8 mouse cellular contexts compared by ENCODE assay signal in genomic region chr1:136234595-136235092, GRCm38 (mm10). TPM values are rescaled to one million over a fixed set of nuclear protein-coding genes. Genes with fewer than 3 reads are reported as not detected.
DNase-seq lines count a peak whose midpoint lies in the region; ATAC-seq and TF ChIP-seq lines count a peak whose summit lies in the region.

No protein-coding gene starts in this region.

- peaks cover 36% of the 10 kb centered on the region for H3K4me1 ChIP-seq in heart, embryonic 13.5 days
- H3K4me1 ChIP-seq in MEL (ENCODE audit: control insufficient read depth in 1 of 2, insufficient read depth in 2 of 2, low read length in 2 of 2): peaks cover 0 to 6% of the 10 kb centered on the region in 2 experiments; a peak in 2 of 4 replicates
- peaks cover 24% of the 10 kb centered on the region for H3K4me1 ChIP-seq in hindbrain, embryonic 14.5 days (replicated peaks; ENCODE audit: control insufficient read depth, insufficient read depth, low read length)
- H3K4me1 ChIP-seq in midbrain, embryonic 12.5 days: peaks cover 42% of the 10 kb centered on the region

- H3K27me3 ChIP-seq in heart, embryonic 13.5 days (replicated peaks): peaks cover 64% of the 10 kb centered on the region
- no peaks in the 10 kb centered on the region for H3K27me3 ChIP-seq in MEL (ENCODE audit: control insufficient read depth in 1 of 2, insufficient read depth in 2 of 2, low read length in 2 of 2)
- 0 out of 2 replicates have a peak, but pooled peaks cover 7% of the 10 kb centered on the region for H3K27me3 ChIP-seq in hindbrain, embryonic 14.5 days (ENCODE audit: control insufficient read depth, insufficient read depth, low read length)
- peaks cover 68% of the 10 kb centered on the region for H3K27me3 ChIP-seq in midbrain, embryonic 12.5 days

- no peak overlapping the region for H3K27ac ChIP-seq in heart, embryonic 13.5 days (replicated peaks)
- peak overlapping the region; percentile 50 for H3K27ac ChIP-seq in MEL (ENCODE audit: control insufficient read depth, low read depth, low read length)
- no peak overlapping the region for H3K27ac ChIP-seq in hindbrain, embryonic 14.5 days
- peak overlapping the region; percentile 35; the same call in 1 of the 2 replicates for H3K27ac ChIP-seq in midbrain, embryonic 12.5 days (replicated peaks)

- peak in 1 of 3 experiments; percentile 47; a peak in 1 of 6 replicates for TF ChIP-seq CTCF in MEL (IDR thresholded peaks at IDR 0.05 in 2 of 3, conservative IDR thresholded peaks at IDR 0.05 in 1 of 3; ENCODE audit: control insufficient read depth in 1 of 3, insufficient read depth in 1 of 3, low read depth in 2 of 3, low read length in 3 of 3, poor library complexity in 1 of 3, severe bottlenecking in 1 of 3)

- TF ChIP-seq RAD21 in MEL (IDR thresholded peaks at IDR 0.05; ENCODE audit: low read depth, low read length): no peak

- TF ChIP-seq EP300 in MEL (IDR thresholded peaks at IDR 0.05; ENCODE audit: low read depth in 1 of 2, low read length in 2 of 2): no peak

- TF ChIP-seq POLR2A in MEL (IDR thresholded peaks at IDR 0.05; ENCODE audit: control insufficient read depth in 1 of 2, insufficient read depth in 1 of 2, low read depth in 1 of 2, low read length in 2 of 2, poor library complexity in 1 of 2): no peak; a peak in 2 of 4 replicates

- no peaks in the 10 kb centered on the region for H3K9me3 ChIP-seq in heart, embryonic 13.5 days
- H3K9me3 ChIP-seq in MEL (replicated peaks; ENCODE audit: insufficient read depth, low read length): no peaks in the 10 kb centered on the region
- no peaks in the 10 kb centered on the region for H3K9me3 ChIP-seq in hindbrain, embryonic 14.5 days (ENCODE audit: control insufficient read depth, low read length)
- no peaks in the 10 kb centered on the region for H3K9me3 ChIP-seq in midbrain, embryonic 12.5 days

- H3K79me2 ChIP-seq in MEL (ENCODE audit: control insufficient read depth, insufficient read depth, low read length, poor library complexity): no peaks in the 10 kb centered on the region

- 6% methylated on average over 9 of the region's 9 CpGs for WGBS in heart, embryonic 13.5 days
- WGBS in hindbrain, embryonic 14.5 days: 3% methylated on average over 9 of the region's 9 CpGs
- 1% methylated on average over 9 of the region's 9 CpGs for WGBS in midbrain, embryonic 12.5 days

- no peak for DNase-seq in heart, postnatal 10 days
- DNase-seq in MEL (ENCODE audit: low read depth, low spot score): peak; percentile 83
- no peak for DNase-seq in hindbrain, embryonic 14.5 days (ENCODE audit: low spot score)
- DNase-seq in right cerebral cortex, postnatal 14 days: no peak
- no peak for DNase-seq in cerebellum, postnatal 4 days (ENCODE audit: low spot score in 2 of 2)

- no peak for ATAC-seq in heart, embryonic 13.5 days (ENCODE audit: extremely low read depth, insufficient number of reproducible peaks, low FRiP score, low TSS enrichment)
- ATAC-seq in hindbrain, embryonic 14.5 days (ENCODE audit: low FRiP score): peak; percentile 13; the same call in 1 of the 2 replicates
- ATAC-seq in midbrain, embryonic 12.5 days (ENCODE audit: low FRiP score, low read depth): peak; percentile 25
- no peak; the same call in 1 of the 2 replicates for ATAC-seq in monocyte, adult 5-6 weeks (replicated peaks; ENCODE audit: insufficient number of reproducible peaks, low FRiP score, low TSS enrichment, poor library complexity, severe bottlenecking)

- H3K36me3 ChIP-seq in heart, embryonic 13.5 days: no peaks in the 10 kb centered on the region
- peaks cover 0 to 3% of the 10 kb centered on the region in 2 experiments; a peak in 2 of 4 replicates for H3K36me3 ChIP-seq in MEL (ENCODE audit: control insufficient read depth in 1 of 2, insufficient read depth in 2 of 2, low read length in 2 of 2)
- H3K36me3 ChIP-seq in hindbrain, embryonic 14.5 days (replicated peaks; ENCODE audit: control insufficient read depth, insufficient read depth): no peaks in the 10 kb centered on the region
- H3K36me3 ChIP-seq in midbrain, embryonic 12.5 days: no peaks in the 10 kb centered on the region

- peak overlapping the region; percentile 91 for H3K4me2 ChIP-seq in heart, embryonic 13.5 days
- H3K4me2 ChIP-seq in hindbrain, embryonic 14.5 days (replicated peaks): peak overlapping the region; percentile 63
- peak overlapping the region; percentile 76 for H3K4me2 ChIP-seq in midbrain, embryonic 12.5 days (replicated peaks)

- peak overlapping the region; percentile 66 for H3K4me3 ChIP-seq in heart, embryonic 13.5 days
- H3K4me3 ChIP-seq in MEL (ENCODE audit: control insufficient read depth in 1 of 2, insufficient read depth in 1 of 2, low read depth in 2 of 2, low read length in 2 of 2): peak overlapping the region; percentile 58 to 77
- peak overlapping the region; percentile 48 for H3K4me3 ChIP-seq in hindbrain, embryonic 14.5 days (replicated peaks; ENCODE audit: low read length)
- H3K4me3 ChIP-seq in midbrain, embryonic 12.5 days: peak overlapping the region; percentile 61

- peak overlapping the region; percentile 78 for H3K9ac ChIP-seq in heart, embryonic 13.5 days
- peak overlapping the region; percentile 74 for H3K9ac ChIP-seq in MEL (ENCODE audit: control insufficient read depth, low read depth, low read length, poor library complexity, severe bottlenecking)
- peak overlapping the region; percentile 57 for H3K9ac ChIP-seq in hindbrain, embryonic 14.5 days
- peak overlapping the region; percentile 70 for H3K9ac ChIP-seq in midbrain, embryonic 12.5 days (replicated peaks)

- intact Hi-C loops in heart, postnatal 10 days (cut with DNase I): no loop called here

TF ChIP-seq in MEL, 35 proteins besides CTCF, POLR2A, EP300 and RAD21:
- TF ChIP-seq SIN3A (IDR thresholded peaks at IDR 0.05; ENCODE audit: low read length) (peak; percentile 20; the same call in 1 of the 2 replicates), KAT2A (conservative IDR thresholded peaks at IDR 0.05; ENCODE audit: low read depth, low read length) (no peak), MAX (IDR thresholded peaks at IDR 0.05; ENCODE audit: low read length) (0 out of 2 replicates have a peak, but pooled peaks have one; percentile 14), ZKSCAN1 (IDR thresholded peaks at IDR 0.05; ENCODE audit: low read depth, low read length) (no peak), MXI1 (IDR thresholded peaks at IDR 0.05; ENCODE audit: low read depth, low read length) (no peak), MYC (IDR thresholded peaks at IDR 0.05; ENCODE audit: low read depth, low read length) (0 out of 2 replicates have a peak, but pooled peaks have one; percentile 24), GABPA (IDR thresholded peaks at IDR 0.05; ENCODE audit: low read depth, low read length) (no peak), ELF1 (IDR thresholded peaks at IDR 0.05; ENCODE audit: low read depth, low read length) (no peak)

RNA-seq across cellular contexts. Expression of gene Inava, which starts 0.6 kb away (rescaled TPM):
- polyA plus RNA-seq in heart, embryonic 13.5 days (2015; fragmentation: Nextera tagmentation; extraction: Ambion mirVana): 1.3 and 1.4 TPM in 2 replicates
- under 1 TPM in 1 of 2 experiments, not detected in 1; 0.14 TPM for total RNA-seq in heart, postnatal 10 days (2021)
- 0.12 and 0.13 TPM in 2 replicates for total RNA-seq in MEL (2012; rRNA removed)
- under 1 TPM in 1 of 2 experiments, not detected in 1; 0.65 TPM for polyA plus RNA-seq in MEL (2012; ENCODE audit: insufficient read depth in 1 of 2, insufficient read length in 2 of 2, low read depth in 1 of 2, low replicate concordance in 2 of 2, missing spikeins in 1 of 2)
- 2.6 and 2.8 TPM in 2 replicates for polyA plus RNA-seq in hindbrain, embryonic 14.5 days (2014; fragmentation: Nextera tagmentation; extraction: Ambion mirVana)
- 10.9 and 13.9 TPM in 2 replicates for polyA plus RNA-seq in midbrain, embryonic 12.5 days (2016; fragmentation: Nextera tagmentation; extraction: Ambion mirVana)
- total RNA-seq in monocyte, adult 5-6 weeks (2017): not detected in 3 replicates

RNA-seq across cellular contexts. Expression of gene Mroh3, which starts 22.0 kb away (rescaled TPM):
- polyA plus RNA-seq in heart, embryonic 13.5 days (2015; fragmentation: Nextera tagmentation; extraction: Ambion mirVana): not detected in 2 replicates
- total RNA-seq in heart, postnatal 10 days (2021): not detected
- not detected in 2 replicates for total RNA-seq in MEL (2012; rRNA removed)
- not detected for polyA plus RNA-seq in MEL (2012; ENCODE audit: insufficient read depth in 1 of 2, insufficient read length in 2 of 2, low read depth in 1 of 2, low replicate concordance in 2 of 2, missing spikeins in 1 of 2)
- polyA plus RNA-seq in hindbrain, embryonic 14.5 days (2014; fragmentation: Nextera tagmentation; extraction: Ambion mirVana): not detected in 2 replicates
- 0.38 and 0.43 TPM in 2 replicates for polyA plus RNA-seq in midbrain, embryonic 12.5 days (2016; fragmentation: Nextera tagmentation; extraction: Ambion mirVana)
- total RNA-seq in monocyte, adult 5-6 weeks (2017): 0.32 TPM in 1 of 3 replicates, not detected in the others

RNA-seq across cellular contexts. Expression of gene Gpr25, which starts 26.0 kb away (rescaled TPM):
- not detected in 2 replicates for polyA plus RNA-seq in heart, embryonic 13.5 days (2015; fragmentation: Nextera tagmentation; extraction: Ambion mirVana)
- total RNA-seq in heart, postnatal 10 days (2021): not detected
- total RNA-seq in MEL (2012; rRNA removed): not detected in 2 replicates
- not detected for polyA plus RNA-seq in MEL (2012; ENCODE audit: insufficient read depth in 1 of 2, insufficient read length in 2 of 2, low read depth in 1 of 2, low replicate concordance in 2 of 2, missing spikeins in 1 of 2)
- 1.2 and 2.3 TPM in 2 replicates for polyA plus RNA-seq in hindbrain, embryonic 14.5 days (2014; fragmentation: Nextera tagmentation; extraction: Ambion mirVana)
- polyA plus RNA-seq in midbrain, embryonic 12.5 days (2016; fragmentation: Nextera tagmentation; extraction: Ambion mirVana): not detected in 2 replicates
- not detected in 3 replicates for total RNA-seq in monocyte, adult 5-6 weeks (2017)

Comparison
In these comparisons a context has a peak if more than half of its experiments do, and no peak if none do; other contexts are left out.
1. ATAC-seq: peak in hindbrain, embryonic 14.5 days (single experiment) and midbrain, embryonic 12.5 days (single experiment); none in heart, embryonic 13.5 days (single experiment) and monocyte, adult 5-6 weeks (single experiment).
2. H3K27ac ChIP-seq: peak in MEL (single experiment) and midbrain, embryonic 12.5 days (single experiment); none in heart, embryonic 13.5 days (single experiment) and hindbrain, embryonic 14.5 days (single experiment).
3. Peak in every context shown above with its lines, with median percentiles within 50 percentile points of each other: H3K4me2 ChIP-seq, H3K4me3 ChIP-seq and H3K9ac ChIP-seq.